Mouse (Mus musculus): ENCODE measurements around the gene Chp1.

DNA sequence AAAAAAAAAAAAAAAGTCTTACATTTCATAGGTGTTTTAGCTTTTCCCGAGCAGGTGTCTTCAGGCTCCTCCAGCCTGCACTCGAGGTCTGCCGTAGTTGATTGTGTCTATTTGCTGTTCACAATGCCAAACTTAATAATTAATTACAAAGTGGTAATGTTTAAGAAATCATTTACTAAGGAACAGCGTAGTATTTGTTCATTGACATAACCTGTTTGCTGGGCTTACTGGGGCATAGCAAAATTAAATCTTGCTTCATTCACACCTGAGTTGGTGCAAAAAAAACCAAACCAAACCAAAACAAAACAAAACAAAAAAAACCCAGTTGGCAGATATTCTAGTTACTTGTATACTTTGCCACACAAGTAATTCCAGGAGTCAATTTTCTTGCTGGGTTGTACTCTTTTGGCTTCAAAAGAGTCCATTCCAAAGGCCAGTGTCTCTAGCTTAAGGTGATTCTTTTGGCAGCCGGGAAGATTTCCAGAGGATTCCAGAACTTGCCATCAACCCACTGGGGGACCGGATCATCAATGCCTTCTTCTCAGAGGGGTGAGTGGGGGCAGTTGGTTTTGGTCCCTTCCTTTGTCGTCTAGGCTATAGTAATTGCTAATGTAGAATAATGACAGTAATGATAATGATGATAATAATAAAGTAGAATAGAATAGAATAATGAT, 18.8 kb downstream of the Chp1 start:
- TF ChIP-seq CTCF (IDR thresholded peaks at IDR 0.05; ENCODE audit: extremely low read depth, insufficient read depth, insufficient read length, insufficient replicate concordance) (no peak), POLR2A (IDR thresholded peaks at IDR 0.05; ENCODE audit: low read depth, low read length) (no peak)

All from spleen, adult 2 months (tissue).